Mouse (Mus musculus): Measurements from ENCODE around the gene Uhrf1bp1l.
"Not testable (repeated sequence)": the region's sequence is repeated elsewhere in the genome, so short reads cannot be mapped to it uniquely, and the experiment has no call there.

The Uhrf1bp1l gene

DNA sequence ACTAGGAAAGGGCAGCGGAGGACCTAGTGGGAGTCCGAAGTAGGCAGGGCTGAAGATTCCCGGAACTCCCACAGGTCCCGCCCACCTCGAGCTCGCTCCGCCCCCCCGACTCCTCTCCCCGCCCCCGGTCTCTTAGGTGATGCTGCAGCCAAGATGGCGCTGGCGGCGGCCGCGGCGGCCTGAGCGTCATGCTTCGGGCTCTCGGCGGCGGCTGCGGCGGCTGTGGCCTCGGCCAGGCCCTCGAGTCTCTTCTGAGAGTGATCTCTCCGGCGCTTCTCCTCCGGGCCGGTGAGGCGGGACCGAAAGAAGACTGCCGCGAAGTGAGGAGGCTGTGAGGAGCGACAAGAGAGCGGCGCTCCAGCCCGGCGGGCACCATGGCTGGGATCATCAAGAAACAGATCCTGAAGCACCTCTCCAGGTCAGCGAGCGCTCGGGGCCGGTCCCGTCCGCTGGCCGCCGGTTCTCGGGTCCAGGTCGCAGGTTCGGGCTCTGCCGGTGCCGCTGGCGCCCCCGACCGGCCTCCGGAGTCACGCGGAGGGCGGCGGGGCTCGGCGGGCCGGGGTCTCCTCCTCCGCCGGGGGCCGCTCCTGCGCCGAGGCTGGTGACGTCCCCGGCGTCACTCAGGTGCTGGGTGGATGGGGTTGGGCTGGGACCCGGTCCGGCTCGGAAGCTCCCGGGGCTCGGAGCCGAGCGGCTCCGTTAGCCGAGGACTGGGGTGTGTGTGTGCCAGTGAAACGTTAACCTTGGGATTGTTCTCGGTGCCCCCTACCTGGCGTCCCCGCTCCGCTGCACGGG lies at the start of gene Uhrf1bp1l:
TSS of gene Uhrf1bp1l (plus strand) at position 121 of the 795 bp plus-strand sequence.
- DNase-seq (ENCODE audit: low spot score in 2 of 2) = peak; percentile 90 to 96

- DNase-seq (ENCODE audit: low spot score in 2 of 2) = no peak
Measured at GRCm38 (mm10) chr10:89695194-89695911, 49.4 kb upstream of the Uhrf1bp1l start.

DNA sequence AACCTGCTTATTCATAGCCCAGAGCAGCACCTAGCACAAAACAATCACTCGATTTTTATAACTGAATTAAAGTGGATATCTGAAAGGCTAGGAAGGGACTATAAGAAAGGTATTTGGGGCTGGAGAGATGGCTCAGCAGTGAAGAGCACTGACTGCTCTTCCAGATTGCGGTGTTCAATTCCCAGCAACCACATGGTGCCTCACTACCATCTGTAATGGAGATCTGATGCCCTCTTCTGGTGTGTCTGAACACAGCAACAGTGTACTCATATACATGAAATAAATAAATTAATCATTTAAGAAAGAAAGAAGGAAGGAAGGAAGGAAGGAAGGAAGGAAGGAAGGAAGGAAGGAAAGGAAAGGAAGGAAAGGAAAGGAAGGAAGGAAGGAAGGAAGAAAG lies 48.5 kb upstream of the Uhrf1bp1l start:
- DNase-seq (ENCODE audit: low spot score in 2 of 2) = not testable (repeated sequence)

GRCm38 (mm10) chr10:89697956-89698355 lies 46.8 kb upstream of the Uhrf1bp1l start:
- DNase-seq (ENCODE audit: low spot score in 2 of 2) = no peak

- no peak for DNase-seq (ENCODE audit: low spot score in 2 of 2)
Measured at GRCm38 (mm10) chr10:89703042-89703441, 41.7 kb upstream of the Uhrf1bp1l start.

DNA sequence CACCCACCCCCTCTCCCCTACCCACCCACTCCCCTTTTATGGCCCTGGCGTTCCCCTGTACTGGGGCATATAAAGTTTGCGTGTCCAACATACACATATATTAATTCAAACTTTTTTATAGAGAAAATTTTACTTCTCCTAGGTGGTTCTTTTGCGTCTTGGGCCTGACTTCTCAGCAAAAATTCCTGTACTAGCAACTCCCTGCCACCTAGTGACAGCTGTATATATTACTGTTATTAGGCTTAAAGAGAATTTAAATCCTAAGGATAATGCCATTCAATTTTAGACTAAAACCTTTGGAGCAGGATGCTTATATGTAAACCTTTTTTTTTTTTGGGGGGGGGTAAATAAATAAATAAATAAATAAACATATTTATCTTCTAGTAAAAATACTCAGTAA lies 37.4 kb upstream of the Uhrf1bp1l start:
- no peak for DNase-seq (ENCODE audit: low spot score in 2 of 2)

- DNase-seq (ENCODE audit: low spot score in 2 of 2) = no peak
Measured at GRCm38 (mm10) chr10:89708720-89709119, 36.1 kb upstream of the Uhrf1bp1l start.

- DNase-seq (ENCODE audit: low spot score in 2 of 2) = no peak
Measured at GRCm38 (mm10) chr10:89714910-89715309, 29.9 kb upstream of the Uhrf1bp1l start.

- DNase-seq (ENCODE audit: low spot score in 2 of 2) = no peak
Measured at GRCm38 (mm10) chr10:89720252-89720651, 24.5 kb upstream of the Uhrf1bp1l start.

DNA sequence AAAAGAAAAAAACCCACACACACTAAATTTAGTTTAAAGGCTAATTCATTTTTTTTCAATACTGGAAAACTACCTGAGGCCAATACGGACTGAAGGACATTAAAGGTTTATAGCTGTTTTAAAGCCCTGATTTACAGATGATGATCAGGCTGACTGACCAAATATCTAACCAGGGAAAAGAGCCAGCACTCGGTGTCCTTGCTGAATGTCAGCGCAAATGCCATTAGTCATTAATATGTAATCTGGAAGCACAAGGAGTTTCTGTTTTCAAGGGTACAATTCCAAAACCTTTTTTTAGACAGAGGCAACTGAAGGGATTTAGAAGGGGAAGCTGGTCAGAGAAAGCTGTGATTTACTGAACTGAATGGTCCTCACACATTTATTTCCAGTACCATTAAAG lies 24.0 kb upstream of the Uhrf1bp1l start:
- no peak for DNase-seq (ENCODE audit: low spot score in 2 of 2)

DNA sequence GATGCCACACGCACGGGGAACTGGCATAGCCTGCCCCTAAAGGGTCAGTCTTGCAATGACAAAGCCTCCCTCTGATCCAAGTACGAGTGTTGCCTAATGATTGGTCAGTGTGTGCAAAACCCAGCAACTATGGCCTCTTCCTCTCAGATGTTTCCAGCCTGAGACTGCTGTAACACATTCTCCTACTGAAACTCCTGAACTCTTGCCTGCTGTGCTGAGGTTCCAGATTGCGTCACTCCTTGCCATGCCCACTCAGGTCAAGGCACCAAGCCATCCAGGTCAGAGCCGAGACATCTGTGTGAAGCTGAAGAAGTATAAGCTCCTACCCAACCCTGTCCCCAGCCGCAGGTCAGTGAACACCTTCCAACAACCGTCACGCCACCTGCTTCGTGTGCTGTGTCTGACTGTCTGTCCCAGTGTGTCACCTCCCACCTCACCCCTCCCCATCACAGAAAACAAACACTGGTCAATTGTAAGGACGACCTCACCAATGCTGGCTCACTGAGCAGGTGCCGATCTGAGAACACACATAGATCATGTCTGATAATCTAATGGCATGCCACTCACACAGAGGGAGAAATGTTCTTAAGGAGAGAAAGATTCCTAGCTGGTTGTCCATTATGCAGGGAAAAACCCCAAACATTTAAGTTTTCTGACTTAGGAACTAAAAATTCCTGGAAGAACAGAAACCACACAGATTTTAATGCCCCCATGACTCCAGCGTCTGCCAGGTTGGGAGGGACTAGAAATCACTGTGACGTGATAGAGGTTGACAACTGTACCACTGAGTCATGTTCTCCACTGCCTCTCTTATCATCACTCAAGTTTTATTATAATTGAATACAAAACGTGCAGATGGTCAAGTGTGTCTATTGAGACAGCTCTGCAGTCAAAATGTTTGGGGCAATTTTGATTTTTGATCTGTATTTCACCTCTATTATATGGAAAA lies 22.3 kb upstream of the Uhrf1bp1l start:
- no peak for DNase-seq (ENCODE audit: low spot score in 2 of 2)

- no peak for DNase-seq (ENCODE audit: low spot score in 2 of 2)
Measured at GRCm38 (mm10) chr10:89730386-89730785, 14.4 kb upstream of the Uhrf1bp1l start.

DNA sequence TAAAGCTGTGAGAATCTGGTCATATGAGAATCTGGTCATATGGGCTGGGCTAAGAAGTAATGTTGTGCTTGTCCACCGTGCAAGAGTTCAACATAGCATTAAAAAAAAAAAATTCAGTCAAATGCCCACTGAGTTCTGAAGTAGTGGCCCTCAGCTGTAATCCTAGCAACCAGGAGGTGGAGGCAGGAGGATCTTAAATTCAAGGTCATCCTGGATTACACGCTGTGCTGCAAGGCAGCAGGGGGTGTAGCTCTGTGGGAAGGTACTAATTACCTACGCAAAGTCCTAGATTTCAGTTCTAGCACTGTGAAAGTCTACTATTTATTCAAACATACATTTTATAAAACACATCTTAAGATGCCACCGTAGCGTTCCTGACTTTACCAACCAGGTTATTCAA lies 13.4 kb upstream of the Uhrf1bp1l start:
- no peak for DNase-seq (ENCODE audit: low spot score in 2 of 2)

GRCm38 (mm10) chr10:89732001-89732794 lies 12.6 kb upstream of the Uhrf1bp1l start, which contains the start of gene Actr6:
Gene Actr6, minus strand, starts transcription at chr10:89732295.
- DNase-seq (ENCODE audit: low spot score in 2 of 2) = peak; percentile 86 to 96

DNA sequence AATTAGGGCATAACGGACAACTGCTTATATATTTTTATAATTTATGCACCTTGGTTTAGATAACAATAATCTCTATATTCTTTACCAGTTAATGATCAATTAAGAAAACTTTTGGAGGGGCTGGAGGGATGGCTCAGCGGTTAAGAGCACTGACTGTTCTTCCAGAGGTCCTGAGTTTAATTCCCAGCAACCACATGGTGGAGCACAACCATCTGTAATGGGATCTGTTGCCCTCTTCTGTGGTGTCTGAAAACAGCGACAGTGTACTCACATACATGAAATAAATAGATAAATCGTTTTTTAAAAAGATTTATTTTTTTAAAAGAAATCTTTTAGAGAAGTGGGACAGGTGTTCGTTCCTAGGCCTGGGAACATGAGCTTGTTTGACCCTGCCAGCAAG lies 7.7 kb upstream of the Uhrf1bp1l start:
- no peak for DNase-seq (ENCODE audit: low spot score in 2 of 2)

- DNase-seq (ENCODE audit: low spot score in 2 of 2) = no peak
Measured at GRCm38 (mm10) chr10:89737887-89738286, 6.9 kb upstream of the Uhrf1bp1l start.

DNA sequence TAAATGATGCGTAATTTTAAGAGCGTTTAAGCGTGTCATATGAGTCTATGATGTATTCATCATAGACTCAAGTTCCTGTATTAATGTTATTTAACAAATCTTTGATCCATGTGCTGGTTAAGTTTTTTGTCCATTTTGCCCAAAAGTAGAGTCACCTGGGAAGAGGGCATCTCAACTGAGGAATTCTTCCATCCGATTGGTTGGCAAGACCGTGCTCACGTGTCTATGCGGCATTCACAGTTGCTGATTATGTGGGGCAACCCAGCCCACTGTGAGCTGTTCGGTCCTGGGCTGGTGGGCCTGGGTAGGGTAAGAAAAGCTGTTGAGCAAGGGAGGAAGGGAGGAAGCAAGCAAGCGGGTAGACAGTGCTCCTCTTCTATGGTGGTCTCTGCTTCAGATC lies 6.4 kb upstream of the Uhrf1bp1l start:
- no peak for DNase-seq (ENCODE audit: low spot score in 2 of 2)

DNA sequence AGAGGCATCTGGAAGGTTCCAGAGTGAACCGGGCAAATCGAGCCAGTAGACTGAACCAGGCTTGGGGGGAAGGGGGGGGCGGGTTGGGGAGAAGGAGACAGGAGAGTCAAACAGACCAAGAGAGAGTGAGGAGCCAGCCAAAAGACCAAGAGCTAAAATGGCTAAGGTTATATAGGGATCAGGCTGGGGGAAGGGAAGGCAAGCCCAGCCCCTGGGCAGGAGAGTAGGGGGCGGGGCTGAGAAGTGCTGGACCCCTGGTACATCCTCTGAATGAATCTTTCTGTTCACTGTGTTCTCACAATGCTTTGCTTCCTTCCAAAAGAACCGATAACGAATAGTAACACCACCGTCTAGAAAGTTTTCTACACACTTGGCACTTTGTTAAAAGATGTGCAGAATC lies 5.1 kb upstream of the Uhrf1bp1l start:
- DNase-seq (ENCODE audit: low spot score in 2 of 2) = no peak

DNA sequence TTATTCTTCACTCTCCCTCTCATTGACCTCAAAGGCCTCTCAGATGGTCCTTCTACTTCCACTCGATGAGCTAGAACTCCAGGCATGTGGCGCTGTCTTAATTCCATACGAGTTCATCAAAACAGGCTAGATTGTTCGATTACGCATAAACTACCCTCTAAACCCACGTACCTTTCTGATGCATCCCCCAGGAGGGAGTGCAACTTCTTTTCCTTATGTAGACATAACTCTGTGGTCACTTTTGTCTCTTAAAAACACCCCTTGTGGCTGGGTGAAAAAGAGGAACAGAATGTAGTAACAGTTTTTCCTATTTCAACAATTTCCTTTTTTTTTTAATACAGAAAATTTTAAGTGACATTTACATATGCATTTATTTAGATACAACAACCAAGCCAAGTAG lies 3.8 kb upstream of the Uhrf1bp1l start:
- no peak for DNase-seq (ENCODE audit: low spot score in 2 of 2)

DNA sequence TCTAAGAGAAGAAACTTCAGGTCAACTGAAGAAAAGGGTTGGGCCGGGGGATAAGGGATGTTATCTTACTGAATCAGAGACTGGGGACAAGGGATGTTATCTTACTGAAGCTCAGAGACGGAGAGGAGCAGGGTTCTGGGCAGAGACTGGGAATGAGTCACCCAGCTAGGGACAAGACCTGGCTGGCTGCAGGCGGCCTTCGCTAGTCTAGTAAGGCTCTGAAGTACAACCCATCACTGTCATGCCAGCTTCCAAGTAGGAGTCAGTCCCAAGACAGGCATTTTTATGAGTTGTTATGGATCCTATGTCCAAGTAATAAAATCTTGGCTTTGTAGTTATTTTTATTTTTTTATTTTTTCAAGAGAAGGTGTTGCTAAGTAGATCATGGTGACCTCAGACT lies 1.5 kb upstream of the Uhrf1bp1l start:
- DNase-seq (ENCODE audit: low spot score in 2 of 2) = no peak

DNA sequence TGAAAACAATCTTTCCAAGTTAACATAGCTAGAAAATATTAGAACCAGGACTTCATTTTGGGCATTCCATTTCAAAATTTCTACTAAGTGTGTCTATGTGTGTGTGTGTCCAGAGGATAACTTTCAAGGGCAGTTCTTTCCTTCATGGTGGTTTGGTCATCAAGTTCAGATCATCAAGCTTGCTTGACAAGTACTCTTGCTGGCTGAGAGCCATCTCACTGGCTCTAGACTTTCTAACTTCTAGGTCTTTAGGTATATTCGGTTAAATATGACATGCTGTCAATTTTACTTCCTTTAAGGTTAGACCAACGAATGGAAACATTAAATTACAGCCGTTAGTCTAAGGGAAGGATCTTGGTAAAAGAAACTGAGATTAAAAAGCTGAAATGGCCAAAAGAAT lies 450 bp upstream of the Uhrf1bp1l start:
- no peak for DNase-seq (ENCODE audit: low spot score in 2 of 2)

Data from spleen, postnatal 10 days (tissue).